Mouse (Mus musculus): ENCODE measurements around the gene Ube2k. TPM values are rescaled to one million over a fixed set of nuclear protein-coding genes. Genes with fewer than 3 reads are reported as not detected.

Ube2k gene
- total and polyA plus RNA-seq, 3 experiments = 52.9 to 231 TPM; not detected in 1

DNA sequence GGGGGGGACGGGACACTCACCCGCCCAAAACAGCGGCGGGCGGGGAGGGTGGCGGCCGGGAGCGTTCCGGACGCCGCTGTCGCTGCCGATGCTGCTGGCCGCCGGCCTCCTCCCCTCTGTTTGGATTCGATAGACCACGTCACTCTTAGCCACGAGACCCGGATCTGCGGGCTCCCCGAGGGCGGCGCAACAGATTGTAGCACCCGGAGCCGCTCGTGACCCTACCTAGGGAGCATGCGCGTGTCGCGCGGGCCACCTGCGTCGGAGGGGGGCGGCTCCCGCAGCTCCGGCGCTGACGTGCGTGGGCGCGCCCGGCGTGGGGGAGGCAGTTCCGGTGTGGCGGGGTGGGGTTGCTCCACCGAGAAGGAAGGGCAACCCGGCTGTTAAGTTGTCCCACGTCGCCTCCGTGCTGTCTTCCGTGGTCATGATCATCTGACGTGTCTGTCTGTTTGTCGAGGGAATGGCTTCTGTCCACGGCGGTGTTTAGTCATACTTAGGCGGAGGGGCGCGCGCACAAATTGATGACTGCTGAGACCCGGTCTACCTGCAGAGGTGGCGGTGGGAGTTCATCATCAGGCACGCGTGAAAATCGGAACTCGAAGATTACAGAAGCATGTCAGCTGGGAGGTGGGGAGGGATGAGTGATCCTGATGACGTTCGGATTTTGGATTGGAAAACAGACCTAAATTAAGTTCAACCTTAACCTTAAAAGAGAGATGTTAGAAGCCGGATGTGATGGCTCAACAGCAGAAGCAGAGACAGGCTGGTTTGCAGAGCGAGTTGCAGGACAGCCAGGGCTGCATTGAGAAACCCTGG lies 44.1 kb upstream of the Ube2k start, which contains the start of gene Gm43552:
TSS of gene Gm43552 (minus strand) at position 118 of the 816 bp plus-strand sequence.
- Histone ChIP-seq H3K79me2 (ENCODE audit: control insufficient read depth, insufficient read depth, low read length, poor library complexity) (peaks cover 3% of the 10 kb centered on the region; the same call in 1 of the 2 replicates), H3K9ac (ENCODE audit: control insufficient read depth, low read depth, low read length, poor library complexity, severe bottlenecking) (peak within 1 kb of the TSS; percentile 87), H3K4me3 (ENCODE audit: control insufficient read depth in 1 of 2, insufficient read depth in 1 of 2, low read depth in 2 of 2, low read length in 2 of 2) (peak within 1 kb of the TSS; percentile 91 to 98), H3K4me1 (ENCODE audit: control insufficient read depth in 1 of 2, insufficient read depth in 2 of 2, low read length in 2 of 2) (peaks cover 10 to 12% of the 10 kb centered on the region in 2 experiments), H3K27ac (ENCODE audit: control insufficient read depth, low read depth, low read length) (peak within 1 kb of the TSS; percentile 67), H3K9me3 (replicated peaks; ENCODE audit: insufficient read depth, low read length) (no peaks in the 10 kb centered on the region), H3K27me3 (ENCODE audit: control insufficient read depth in 1 of 2, insufficient read depth in 2 of 2, low read length in 2 of 2) (no peaks in the 10 kb centered on the region), H3K36me3 (ENCODE audit: control insufficient read depth in 1 of 2, insufficient read depth in 2 of 2, low read length in 2 of 2) (peaks cover 0 to 15% of the 10 kb centered on the region in 2 experiments; a peak in 2 of 4 replicates)
- peak; percentile 96 for DNase-seq (ENCODE audit: low read depth, low spot score)
- TF ChIP-seq EP300 (IDR thresholded peaks at IDR 0.05; ENCODE audit: low read depth in 1 of 2, low read length in 2 of 2) (no peak; a peak in 1 of 4 replicates), JUND (IDR thresholded peaks at IDR 0.05; ENCODE audit: low read depth, low read length) (no peak), NRF1 (IDR thresholded peaks at IDR 0.05; ENCODE audit: insufficient read depth, low read depth, low read length, poor library complexity, severe bottlenecking) (peak; percentile 92), USF2 (IDR thresholded peaks at IDR 0.05; ENCODE audit: borderline replicate concordance in 1 of 2, insufficient read depth in 1 of 2, low read depth in 1 of 2, low read length in 2 of 2) (no peak), MAX (IDR thresholded peaks at IDR 0.05; ENCODE audit: low read length) (peak; percentile 45), ETS1 (IDR thresholded peaks at IDR 0.05; ENCODE audit: low read depth, low read length) (peak; percentile 72), RAD21 (IDR thresholded peaks at IDR 0.05; ENCODE audit: low read depth, low read length) (no peak), CHD2 (IDR thresholded peaks at IDR 0.05; ENCODE audit: low read length) (no peak), TBP (IDR thresholded peaks at IDR 0.05; ENCODE audit: low read depth, low read length) (peak; percentile 53; the same call in 1 of the 2 replicates), MYC (IDR thresholded peaks at IDR 0.05; ENCODE audit: low read depth, low read length) (0 out of 2 replicates have a peak, but pooled peaks have one; percentile 42), NELFE (IDR thresholded peaks at IDR 0.05; ENCODE audit: low read depth, low read length) (peak; percentile 69), POLR2AphosphoS5 (IDR thresholded peaks at IDR 0.05; ENCODE audit: borderline replicate concordance, low read depth, low read length) (no peak), SIN3A (IDR thresholded peaks at IDR 0.05; ENCODE audit: low read length) (peak; percentile 61), CHD1 (IDR thresholded peaks at IDR 0.05; ENCODE audit: low read depth, low read length) (no peak), HCFC1 (IDR thresholded peaks at IDR 0.05; ENCODE audit: low read depth, low read length) (peak; percentile 79), KAT2A (conservative IDR thresholded peaks at IDR 0.05; ENCODE audit: low read depth, low read length) (no peak; the same call in 1 of the 2 replicates), USF1 (IDR thresholded peaks at IDR 0.05; ENCODE audit: low read depth, low read length) (peak; percentile 83), CTCF (IDR thresholded peaks at IDR 0.05 in 2 of 3, conservative IDR thresholded peaks at IDR 0.05 in 1 of 3; ENCODE audit: control insufficient read depth in 1 of 3, insufficient read depth in 1 of 3, low read depth in 2 of 3, low read length in 3 of 3, poor library complexity in 1 of 3, severe bottlenecking in 1 of 3) (no peak), ZNF384 (IDR thresholded peaks at IDR 0.05; ENCODE audit: low read depth, low read length) (no peak), MYB (IDR thresholded peaks at IDR 0.05; ENCODE audit: low read depth, low read length) (no peak), TAL1 (IDR thresholded peaks at IDR 0.05; ENCODE audit: low read length) (no peak), E2F4 (IDR thresholded peaks at IDR 0.05; ENCODE audit: borderline replicate concordance, low read depth, low read length) (no peak), GATA1 (IDR thresholded peaks at IDR 0.05; ENCODE audit: low read depth, low read length) (no peak), RCOR1 (IDR thresholded peaks at IDR 0.05; ENCODE audit: low read depth, low read length) (no peak), GABPA (IDR thresholded peaks at IDR 0.05; ENCODE audit: low read depth, low read length) (no peak), MXI1 (IDR thresholded peaks at IDR 0.05; ENCODE audit: low read depth, low read length) (peak; percentile 81), BHLHE40 (IDR thresholded peaks at IDR 0.05; ENCODE audit: borderline replicate concordance, low read depth, low read length) (peak; percentile 87), ZC3H11A (IDR thresholded peaks at IDR 0.05; ENCODE audit: low read depth, low read length) (no peak), MAFK (IDR thresholded peaks at IDR 0.05; ENCODE audit: borderline replicate concordance, low read depth, low read length) (no peak), SMC3 (IDR thresholded peaks at IDR 0.05; ENCODE audit: low read depth, low read length) (no peak), MEF2A (IDR thresholded peaks at IDR 0.05; ENCODE audit: extremely low read depth, insufficient replicate concordance, low read depth, low read length, poor library complexity, severe bottlenecking) (no peak), ZMIZ1 (IDR thresholded peaks at IDR 0.05; ENCODE audit: low read depth, low read length) (peak; percentile 54; the same call in 1 of the 2 replicates), TCF12 (IDR thresholded peaks at IDR 0.05; ENCODE audit: low read depth, low read length) (0 out of 2 replicates have a peak, but pooled peaks have one; percentile 40), POLR2A (IDR thresholded peaks at IDR 0.05; ENCODE audit: control insufficient read depth in 1 of 2, insufficient read depth in 1 of 2, low read depth in 1 of 2, low read length in 2 of 2, poor library complexity in 1 of 2) (peak in 1 of 2 experiments; percentile 79), ZKSCAN1 (IDR thresholded peaks at IDR 0.05; ENCODE audit: low read depth, low read length) (no peak)
